Mouse (Mus musculus): ENCODE data around the gene Myf6. TPM values are rescaled to one million over a fixed set of nuclear protein-coding genes. Genes with fewer than 3 reads are reported as not detected.

Gene Myf6
- total RNA-seq (2023) = not detected in 4 replicates

DNA sequence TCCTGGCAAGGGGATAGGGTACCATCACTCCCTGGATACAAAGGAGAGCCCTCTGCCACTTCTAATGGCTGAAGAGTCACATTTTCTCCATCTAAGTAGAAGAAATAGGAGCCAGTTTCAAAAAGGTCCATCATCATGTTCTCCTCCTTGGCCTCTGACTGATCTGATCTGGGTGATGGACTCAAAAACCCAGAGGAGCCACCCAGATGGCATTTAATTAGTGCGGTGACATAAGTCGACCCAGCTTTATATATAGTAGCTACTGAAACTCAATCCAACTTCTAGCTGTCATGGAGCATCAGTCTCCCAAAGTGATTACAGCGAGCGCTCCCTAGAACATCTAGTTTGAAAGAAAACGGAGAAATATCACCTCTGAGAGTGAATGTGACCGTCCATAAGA, at the start of gene Myf6:
Myf6 (minus strand) TSS at position 170 of the 400 bp plus-strand sequence.

GRCm38 (mm10) chr10:107485870-107486269, 8.7 kb downstream of the Myf6 start, which contains the start of gene Myf5:
Gene Myf5, minus strand, starts transcription at chr10:107486134.

Other genes starting within 250 kb of the Myf6 start
- gene Lin7a, start 223.1 kb downstream of the Myf6 start, total RNA-seq (2023) = not detected in 4 replicates
- gene Myf5, start 8.6 kb downstream of the Myf6 start, total RNA-seq (2023) = not detected in 4 replicates
- gene Ptprq, start 225.3 kb upstream of the Myf6 start, total RNA-seq (2023) = not detected in 4 replicates

Measured in B cell, adult 62 days (primary cell).